11 mouse cellular contexts compared by ENCODE assay signal in genomic region chr12:34052508-34052907, GRCm38 (mm10).
"Had no signal": no experiment of that assay in that cellular context is flagged by ENCODE, and none has a peak within 500 bp of the region (broad histone marks: within the 10 kb centered on the region; RNA-seq: fewer than 3 reads in every experiment).

No protein-coding gene starts in this region.

- H3K4me1 ChIP-seq: kidney, embryonic 15.5 days; limb, embryonic 15.5 days; liver, embryonic 12.5 days; midbrain, embryonic 12.5 days; neural tube, embryonic 13.5 days had no signal

- H3K36me3 ChIP-seq: kidney, embryonic 15.5 days; limb, embryonic 15.5 days; liver, embryonic 12.5 days; midbrain, embryonic 12.5 days; neural tube, embryonic 13.5 days had no signal

- H3K9ac ChIP-seq: kidney, embryonic 15.5 days; limb, embryonic 15.5 days; liver, embryonic 12.5 days; midbrain, embryonic 12.5 days; neural tube, embryonic 13.5 days had no signal

- H3K4me2 ChIP-seq: kidney, embryonic 15.5 days; limb, embryonic 15.5 days; liver, embryonic 12.5 days; midbrain, embryonic 12.5 days; neural tube, embryonic 13.5 days had no signal

- H3K27ac ChIP-seq: kidney, embryonic 15.5 days; limb, embryonic 15.5 days; liver, embryonic 12.5 days; midbrain, embryonic 12.5 days; neural tube, embryonic 13.5 days had no signal

- DNase-seq: kidney, adult 2 months; kidney, postnatal 14 days; retina, postnatal 1 day; right cerebral cortex, postnatal 14 days; thymus, postnatal 36 days had no signal

- H3K4me3 ChIP-seq: kidney, embryonic 15.5 days; limb, embryonic 15.5 days; liver, embryonic 12.5 days; midbrain, embryonic 12.5 days; neural tube, embryonic 13.5 days had no signal

- H3K9me3 ChIP-seq: kidney, embryonic 15.5 days; limb, embryonic 15.5 days; liver, embryonic 12.5 days; midbrain, embryonic 12.5 days; neural tube, embryonic 13.5 days had no signal

- H3K27me3 ChIP-seq: kidney, embryonic 15.5 days; limb, embryonic 15.5 days; liver, embryonic 12.5 days; midbrain, embryonic 12.5 days; neural tube, embryonic 13.5 days had no signal

- ATAC-seq: liver, embryonic 12.5 days; midbrain, embryonic 16.5 days had no signal
